Mouse (Mus musculus): Measurements from ENCODE around the gene Bri3bp.

DNA sequence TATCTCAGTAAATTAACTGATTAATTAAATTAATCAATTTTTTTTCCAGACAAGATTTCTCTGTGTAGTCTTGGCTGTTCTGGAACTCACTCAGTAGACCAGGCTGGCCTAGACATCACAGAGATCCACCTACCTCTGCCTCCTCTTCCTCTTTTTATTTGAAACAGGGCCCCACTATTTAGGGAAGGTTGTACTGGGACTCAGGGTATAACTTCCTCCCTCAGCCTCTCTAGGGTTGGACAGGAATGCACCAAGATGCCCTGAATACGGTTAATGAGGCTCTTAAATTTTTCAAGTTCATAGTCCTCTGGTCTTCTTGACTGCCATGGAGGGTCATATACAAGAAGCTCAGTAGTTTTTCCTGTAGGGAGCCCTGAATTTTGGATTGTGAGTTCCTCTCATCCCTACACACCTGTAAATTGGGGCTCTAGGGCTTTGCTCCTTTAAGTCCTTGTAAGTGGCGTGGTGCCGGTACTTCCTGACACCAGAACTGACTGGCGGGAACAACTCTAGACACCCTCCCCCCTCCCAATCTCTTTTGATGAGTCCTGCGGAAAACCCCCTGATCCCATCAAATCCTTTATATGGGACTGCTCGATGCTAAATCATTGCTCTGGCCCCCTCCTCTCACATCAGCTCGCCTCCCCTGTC lies 660 bp upstream of the Bri3bp start:
- no peak for TF ChIP-seq CTCF (IDR thresholded peaks at IDR 0.05)
- no peak for TF ChIP-seq EP300 (IDR thresholded peaks at IDR 0.05)

All from lung, postnatal 0 days (tissue).